Mouse (Mus musculus): ENCODE data around the gene B3gnt7. TPM values are rescaled to one million over a fixed set of nuclear protein-coding genes. Genes with fewer than 3 reads are reported as not detected.

Gene B3gnt7
- polyA plus RNA-seq, 1 experiment: 17.9 TPM

- TF ChIP-seq POLR2A (IDR thresholded peaks at IDR 0.05; ENCODE audit: low read depth, low read length): no peak
- no peak for TF ChIP-seq CTCF (IDR thresholded peaks at IDR 0.05; ENCODE audit: extremely low read depth, insufficient read length, insufficient replicate concordance, low read depth, low read length)
- WGBS: 85% methylated on average over 7 of the region's 7 CpGs
- peaks cover 27% of the 10 kb centered on the region for H3K4me1 ChIP-seq (ENCODE audit: control insufficient read depth, insufficient read depth, insufficient read length, low read length)
- H3K27me3 ChIP-seq (ENCODE audit: control insufficient read depth, insufficient read depth, low read length): no peaks in the 10 kb centered on the region
- 0 out of 2 replicates have a peak, but pooled peaks cover 7% of the 10 kb centered on the region for H3K36me3 ChIP-seq (ENCODE audit: control insufficient read depth, insufficient read depth, low read length)
- peak overlapping the region; percentile 42; the same call in 1 of the 2 replicates for H3K27ac ChIP-seq (ENCODE audit: insufficient read depth, low read depth, low read length)
- H3K4me3 ChIP-seq (ENCODE audit: low read depth, low read length): no peak overlapping the region
Observed at GRCm38 (mm10) chr1:86309270-86309833, 6.7 kb downstream of the B3gnt7 start.

- Histone ChIP-seq H3K27me3 (ENCODE audit: control insufficient read depth, insufficient read depth, low read length) (no peaks in the 10 kb centered on the region), H3K4me3 (ENCODE audit: low read depth, low read length) (no peak overlapping the region), H3K4me1 (ENCODE audit: control insufficient read depth, insufficient read depth, insufficient read length, low read length) (peaks cover 27% of the 10 kb centered on the region), H3K27ac (ENCODE audit: insufficient read depth, low read depth, low read length) (no peak overlapping the region), H3K36me3 (ENCODE audit: control insufficient read depth, insufficient read depth, low read length) (0 out of 2 replicates have a peak, but pooled peaks cover 4% of the 10 kb centered on the region)
- TF ChIP-seq CTCF (IDR thresholded peaks at IDR 0.05; ENCODE audit: extremely low read depth, insufficient read length, insufficient replicate concordance, low read depth, low read length) (no peak), POLR2A (IDR thresholded peaks at IDR 0.05; ENCODE audit: low read depth, low read length) (no peak)
- 80% methylated on average over 15 of the region's 15 CpGs for WGBS
Observed at GRCm38 (mm10) chr1:86310536-86311310, 8.1 kb downstream of the B3gnt7 start.

GRCm38 (mm10) chr1:86311467-86312005, 8.9 kb downstream of the B3gnt7 start:
- H3K27ac ChIP-seq (ENCODE audit: insufficient read depth, low read depth, low read length): no peak overlapping the region
- H3K4me1 ChIP-seq (ENCODE audit: control insufficient read depth, insufficient read depth, insufficient read length, low read length): peaks cover 24% of the 10 kb centered on the region
- 69% methylated on average over 10 of the region's 10 CpGs for WGBS
- 0 out of 2 replicates have a peak, but pooled peaks cover 2% of the 10 kb centered on the region for H3K36me3 ChIP-seq (ENCODE audit: control insufficient read depth, insufficient read depth, low read length)
- H3K27me3 ChIP-seq (ENCODE audit: control insufficient read depth, insufficient read depth, low read length): no peaks in the 10 kb centered on the region
- no peak for TF ChIP-seq POLR2A (IDR thresholded peaks at IDR 0.05; ENCODE audit: low read depth, low read length)
- TF ChIP-seq CTCF (IDR thresholded peaks at IDR 0.05; ENCODE audit: extremely low read depth, insufficient read length, insufficient replicate concordance, low read depth, low read length): no peak
- no peak overlapping the region for H3K4me3 ChIP-seq (ENCODE audit: low read depth, low read length)

- TF ChIP-seq CTCF (IDR thresholded peaks at IDR 0.05; ENCODE audit: extremely low read depth, insufficient read length, insufficient replicate concordance, low read depth, low read length) (no peak), POLR2A (IDR thresholded peaks at IDR 0.05; ENCODE audit: low read depth, low read length) (no peak)
- 54% methylated on average over 3 of the region's 3 CpGs for WGBS
- H3K27ac ChIP-seq (ENCODE audit: insufficient read depth, low read depth, low read length): no peak overlapping the region
- no peaks in the 10 kb centered on the region for H3K27me3 ChIP-seq (ENCODE audit: control insufficient read depth, insufficient read depth, low read length)
- peaks cover 19% of the 10 kb centered on the region for H3K4me1 ChIP-seq (ENCODE audit: control insufficient read depth, insufficient read depth, insufficient read length, low read length)
- 0 out of 2 replicates have a peak, but pooled peaks cover under 1% of the 10 kb centered on the region for H3K36me3 ChIP-seq (ENCODE audit: control insufficient read depth, insufficient read depth, low read length)
- no peak overlapping the region for H3K4me3 ChIP-seq (ENCODE audit: low read depth, low read length)
Observed at GRCm38 (mm10) chr1:86312269-86312668, 9.6 kb downstream of the B3gnt7 start.

- Histone ChIP-seq H3K4me1 (ENCODE audit: control insufficient read depth, insufficient read depth, insufficient read length, low read length) (peaks cover 11% of the 10 kb centered on the region; the same call in 1 of the 2 replicates), H3K27ac (ENCODE audit: insufficient read depth, low read depth, low read length) (no peak overlapping the region), H3K4me3 (ENCODE audit: low read depth, low read length) (no peak overlapping the region), H3K27me3 (ENCODE audit: control insufficient read depth, insufficient read depth, low read length) (no peaks in the 10 kb centered on the region), H3K36me3 (ENCODE audit: control insufficient read depth, insufficient read depth, low read length) (no peaks in the 10 kb centered on the region)
- no peak for TF ChIP-seq POLR2A (IDR thresholded peaks at IDR 0.05; ENCODE audit: low read depth, low read length)
- TF ChIP-seq CTCF (IDR thresholded peaks at IDR 0.05; ENCODE audit: extremely low read depth, insufficient read length, insufficient replicate concordance, low read depth, low read length): no peak
- WGBS: 61% methylated on average over 16 of the region's 16 CpGs
Observed at GRCm38 (mm10) chr1:86313096-86313771, 10.6 kb downstream of the B3gnt7 start.

GRCm38 (mm10) chr1:86313772-86314125, 11.1 kb downstream of the B3gnt7 start:
- no peak for TF ChIP-seq POLR2A (IDR thresholded peaks at IDR 0.05; ENCODE audit: low read depth, low read length)
- TF ChIP-seq CTCF (IDR thresholded peaks at IDR 0.05; ENCODE audit: extremely low read depth, insufficient read length, insufficient replicate concordance, low read depth, low read length): peak; percentile 60
- H3K4me1 ChIP-seq (ENCODE audit: control insufficient read depth, insufficient read depth, insufficient read length, low read length): peaks cover 10% of the 10 kb centered on the region; the same call in 1 of the 2 replicates
- no peaks in the 10 kb centered on the region for H3K36me3 ChIP-seq (ENCODE audit: control insufficient read depth, insufficient read depth, low read length)
- H3K27me3 ChIP-seq (ENCODE audit: control insufficient read depth, insufficient read depth, low read length): no peaks in the 10 kb centered on the region
- no peak overlapping the region for H3K4me3 ChIP-seq (ENCODE audit: low read depth, low read length)
- 35% methylated on average over 15 of the region's 15 CpGs for WGBS
- H3K27ac ChIP-seq (ENCODE audit: insufficient read depth, low read depth, low read length): no peak overlapping the region

Measured in small intestine, adult 2 months (tissue).